Mouse (Mus musculus) heart, postnatal 0 days (tissue): ENCODE results near the gene Taf6l.

Experiments used
- CTCF ChIP-seq: IDR thresholded peaks from 2 replicates; pipeline ENCODE4 v1.5.1; 2016; ENCODE audit warnings: antibody characterized with exemption, control low read depth, low read depth
- EP300 ChIP-seq: IDR thresholded peaks from 2 replicates; pipeline ENCODE4 v1.6.1; 2016; ENCODE audit warnings: antibody characterized with exemption, low read depth

- no peak for TF ChIP-seq CTCF
- no peak for TF ChIP-seq EP300
These were observed 30.8 kb upstream of the Taf6l start for GRCm38 (mm10) chr19:8817001-8817400.
